Mouse (Mus musculus): ENCODE measurements at regions not wholly inside any gene's neighbourhood (a gene's known extent, or its start where the extent isn't known, plus 50 kb on each side); places are given as distances from the start of the nearest gene placed in this dataset.

DNA sequence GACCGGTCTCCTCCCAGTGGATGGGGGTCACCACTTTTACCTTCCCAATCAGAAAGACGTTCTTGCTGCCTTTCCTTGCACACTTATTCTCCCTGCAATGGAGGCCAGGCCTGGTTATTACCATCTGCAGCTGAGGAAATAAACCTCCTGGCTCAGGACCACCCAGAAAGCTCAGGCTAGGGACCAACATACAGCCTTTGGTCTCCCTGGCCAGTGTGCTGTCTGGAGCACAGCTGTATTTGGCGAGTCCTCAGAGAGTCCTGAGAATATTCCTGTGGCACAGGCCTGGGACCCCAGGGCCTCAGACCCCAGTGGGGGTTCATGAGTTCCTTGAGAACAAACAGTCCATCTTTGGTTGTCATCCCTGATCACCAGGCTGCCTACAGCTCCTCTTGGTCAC, 107.4 kb downstream of the Cd83 start:
- TF ChIP-seq CTCF (IDR thresholded peaks at IDR 0.05; ENCODE audit: low read depth), result no peak
- no peak for TF ChIP-seq EP300 (optimal IDR thresholded peaks at IDR 0.05)

Measured in stomach, postnatal 0 days (tissue).